Mouse (Mus musculus) neural tube, embryonic 15.5 days (tissue): ENCODE data around the gene Rpap1. TPM values are rescaled to one million over a fixed set of nuclear protein-coding genes. Genes with fewer than 3 reads are reported as not detected.

Experiments used
- ATAC-seq: fragments of 200-750 bp; cut with Nextera tagmentation; 2 replicates; pipeline ENCODE4 v1.8.0; 2017; ENCODE audit warnings: mild to moderate bottlenecking, moderate TSS enrichment, moderate library complexity; ENCODE audit not compliant: low FRiP score
- H3K27ac ChIP-seq: fragments of 300-500 bp; sonication (generic); replicated peaks from 2 replicates; pipeline ENCODE4 v1.5.1; 2015; ENCODE audit warnings: mild to moderate bottlenecking, inconsistent platforms
- H3K27me3 ChIP-seq: fragments of 300-500 bp; sonication (generic); replicated peaks from 2 replicates; pipeline ENCODE4 v1.6.1; 2015; ENCODE audit warnings: inconsistent platforms
- H3K36me3 ChIP-seq: fragments of 300-500 bp; sonication (generic); 2 replicates; pipeline ENCODE4 v1.6.1; 2015; ENCODE audit warnings: inconsistent platforms
- H3K4me1 ChIP-seq: fragments of 300-500 bp; sonication (generic); 2 replicates; pipeline ENCODE4 v1.6.1; 2015; ENCODE audit warnings: inconsistent platforms
- H3K4me2 ChIP-seq: fragments of 300-500 bp; sonication (generic); 2 replicates; pipeline ENCODE4 v1.6.1; 2015; ENCODE audit warnings: inconsistent platforms, mild to moderate bottlenecking, moderate library complexity
- H3K4me3 ChIP-seq: fragments of 300-500 bp; sonication (generic); replicated peaks from 2 replicates; pipeline ENCODE4 v1.5.1; 2015; ENCODE audit warnings: mild to moderate bottlenecking, inconsistent platforms
- H3K9ac ChIP-seq: fragments of 300-500 bp; sonication (generic); replicated peaks from 2 replicates; pipeline ENCODE4 v1.6.1; 2015; ENCODE audit warnings: mild to moderate bottlenecking, inconsistent platforms
- H3K9me3 ChIP-seq: fragments of 300-500 bp; sonication (generic); replicated peaks from 2 replicates; pipeline ENCODE4 v1.6.1; 2016; ENCODE audit warnings: inconsistent platforms
- WGBS: fragments of 180-500 bp; shearing (Covaris S2); methylation state at CpG from one replicate; pipeline ENCODE4 v1.1.7; 2015; ENCODE audit warnings: mixed read lengths; 5-methylcytosine and 5-hydroxymethylcytosine counted together
- polyA plus RNA-seq: library from polyadenylated mRNA; unstranded; fragments of >200 nt; fragmentation: Nextera tagmentation; extraction: Ambion mirVana; gene quantifications from 2 replicates; pipeline ENCODE4 v1.2.1, GENCODE M21; 2015

The Rpap1 gene
- polyA plus RNA-seq, 1 experiment from 2014 or later, result 16.2 TPM

GRCm38 (mm10) chr2:119745281-119745680 is 42.1 kb downstream of the Rpap1 start:
- Histone ChIP-seq H3K4me2 (no peak overlapping the region), H3K36me3 (no peaks in the 10 kb centered on the region), H3K27me3 (peaks cover 59% of the 10 kb centered on the region), H3K9ac (no peak overlapping the region), H3K27ac (no peak overlapping the region), H3K4me3 (no peak overlapping the region), H3K9me3 (no peaks in the 10 kb centered on the region), H3K4me1 (peaks cover 40% of the 10 kb centered on the region)
- 14% methylated on average over 1 of the region's 1 CpGs for WGBS
- ATAC-seq, result no peak

- 3% methylated on average over 46 of the region's 46 CpGs for WGBS
- ATAC-seq, result no peak
These were observed 42.9 kb downstream of the Rpap1 start for GRCm38 (mm10) chr2:119744163-119745111.

GRCm38 (mm10) chr2:119743808-119744162 is 43.6 kb downstream of the Rpap1 start:
- Histone ChIP-seq H3K27me3 (peaks cover 52% of the 10 kb centered on the region), H3K4me1 (peaks cover 40% of the 10 kb centered on the region), H3K4me3 (peak overlapping the region; percentile 9; the same call in 1 of the 2 replicates), H3K9ac (no peak overlapping the region), H3K9me3 (no peaks in the 10 kb centered on the region), H3K27ac (no peak overlapping the region), H3K4me2 (peak overlapping the region; percentile 43), H3K36me3 (no peaks in the 10 kb centered on the region)
- 9% methylated on average over 22 of the region's 22 CpGs for WGBS
- ATAC-seq, result no peak

More at GRCm38 (mm10) chr2:119744163-119745111, 42.9 kb downstream of the Rpap1 start:
- H3K9me3 ChIP-seq, result no peaks in the 10 kb centered on the region
- H3K36me3 ChIP-seq, result no peaks in the 10 kb centered on the region
- peak overlapping the region; percentile 43 for H3K4me2 ChIP-seq
- H3K27me3 ChIP-seq, result peaks cover 54% of the 10 kb centered on the region
- no peak overlapping the region for H3K27ac ChIP-seq
- H3K4me3 ChIP-seq, result peak overlapping the region; percentile 9; the same call in 1 of the 2 replicates
- H3K4me1 ChIP-seq, result peaks cover 40% of the 10 kb centered on the region
- H3K9ac ChIP-seq, result 0 out of 2 replicates have a peak overlapping the region, but pooled peaks have one; percentile 10

GRCm38 (mm10) chr2:119743176-119743807 is 44.0 kb downstream of the Rpap1 start:
- H3K9ac ChIP-seq, result peak overlapping the region; percentile 51; the same call in 1 of the 2 replicates

GRCm38 (mm10) chr2:119742461-119743175 is 44.7 kb downstream of the Rpap1 start:
- ATAC-seq, result peak; percentile 40
- Histone ChIP-seq H3K27me3 (peaks cover 52% of the 10 kb centered on the region), H3K27ac (no peak overlapping the region), H3K36me3 (no peaks in the 10 kb centered on the region), H3K4me2 (peak overlapping the region; percentile 97), H3K4me3 (peak overlapping the region; percentile 60), H3K4me1 (peaks cover 40% of the 10 kb centered on the region), H3K9me3 (no peaks in the 10 kb centered on the region), H3K9ac (peak overlapping the region; percentile 51)
- WGBS, result under 1% methylated on average over 68 of the region's 70 CpGs

More at GRCm38 (mm10) chr2:119743176-119743807, 44.0 kb downstream of the Rpap1 start:
- Histone ChIP-seq H3K36me3 (no peaks in the 10 kb centered on the region), H3K4me2 (peak overlapping the region; percentile 97), H3K27ac (no peak overlapping the region), H3K4me3 (peak overlapping the region; percentile 60), H3K4me1 (peaks cover 40% of the 10 kb centered on the region), H3K9me3 (no peaks in the 10 kb centered on the region), H3K27me3 (peaks cover 52% of the 10 kb centered on the region)
- no peak for ATAC-seq
- WGBS, result 7% methylated on average over 30 of the region's 31 CpGs

GRCm38 (mm10) chr2:119741581-119742411 is 45.5 kb downstream of the Rpap1 start, which contains the start of gene Itpka:
Itpka (plus strand) TSS chr2:119742337.
- WGBS, result under 1% methylated on average over 52 of the region's 53 CpGs
- H3K27me3 ChIP-seq, result peaks cover 54% of the 10 kb centered on the region

GRCm38 (mm10) chr2:119740567-119740966 is 46.8 kb downstream of the Rpap1 start:
- H3K4me1 ChIP-seq, result peaks cover 40% of the 10 kb centered on the region
- WGBS, result 15% methylated on average over 2 of the region's 2 CpGs
- no peak overlapping the region for H3K9ac ChIP-seq
- no peak overlapping the region for H3K4me2 ChIP-seq
- no peaks in the 10 kb centered on the region for H3K9me3 ChIP-seq
- ATAC-seq, result no peak
- H3K27ac ChIP-seq, result no peak overlapping the region
- peaks cover 4% of the 10 kb centered on the region; the same call in 1 of the 2 replicates for H3K36me3 ChIP-seq
- peaks cover 55% of the 10 kb centered on the region for H3K27me3 ChIP-seq
- H3K4me3 ChIP-seq, result no peak overlapping the region

More at GRCm38 (mm10) chr2:119741581-119742411, 45.5 kb downstream of the Rpap1 start, which contains the start of gene Itpka:
- Histone ChIP-seq H3K4me1 (peaks cover 40% of the 10 kb centered on the region), H3K9ac (peak within 1 kb of the TSS; percentile 51), H3K4me3 (peak within 1 kb of the TSS; percentile 60), H3K9me3 (no peaks in the 10 kb centered on the region), H3K27ac (no peak within 1 kb of the TSS), H3K4me2 (peak within 1 kb of the TSS; percentile 97), H3K36me3 (no peaks in the 10 kb centered on the region)
- ATAC-seq, result peak; percentile 59

- ATAC-seq, result no peak
- WGBS, result 21% methylated on average over 12 of the region's 12 CpGs
- peaks cover 24% of the 10 kb centered on the region for H3K27me3 ChIP-seq
- no peak overlapping the region for H3K4me2 ChIP-seq
- no peaks in the 10 kb centered on the region for H3K9me3 ChIP-seq
- no peak overlapping the region for H3K27ac ChIP-seq
- H3K4me1 ChIP-seq, result peaks cover 11% of the 10 kb centered on the region
- no peak overlapping the region for H3K4me3 ChIP-seq
- peaks cover 34% of the 10 kb centered on the region for H3K36me3 ChIP-seq
- no peak overlapping the region for H3K9ac ChIP-seq
These were observed 50.2 kb downstream of the Rpap1 start for GRCm38 (mm10) chr2:119737124-119737523.

GRCm38 (mm10) chr2:119730735-119731134 is 56.6 kb downstream of the Rpap1 start:
- H3K27me3 ChIP-seq, result 0 out of 2 replicates have a peak, but pooled peaks cover 3% of the 10 kb centered on the region
- no peak overlapping the region for H3K4me2 ChIP-seq
- no peak for ATAC-seq
- no peaks in the 10 kb centered on the region for H3K4me1 ChIP-seq
- H3K36me3 ChIP-seq, result peaks cover 94% of the 10 kb centered on the region
- no peak overlapping the region for H3K27ac ChIP-seq
- H3K9me3 ChIP-seq, result no peaks in the 10 kb centered on the region
- no peak overlapping the region for H3K9ac ChIP-seq
- WGBS, result 88% methylated on average over 4 of the region's 4 CpGs
- no peak overlapping the region for H3K4me3 ChIP-seq

GRCm38 (mm10) chr2:119727762-119728416 is 59.4 kb downstream of the Rpap1 start:
- Histone ChIP-seq H3K36me3 (peaks cover 92% of the 10 kb centered on the region), H3K27me3 (no peaks in the 10 kb centered on the region), H3K9ac (no peak overlapping the region), H3K4me3 (no peak overlapping the region), H3K4me2 (no peak overlapping the region), H3K4me1 (no peaks in the 10 kb centered on the region), H3K9me3 (no peaks in the 10 kb centered on the region), H3K27ac (no peak overlapping the region)
- no peak for ATAC-seq
- 92% methylated on average over 3 of the region's 3 CpGs for WGBS
